Mouse (Mus musculus) limb, embryonic 14.5 days (tissue): ENCODE measurements at regions not wholly inside any gene's neighbourhood (a gene's known extent, or its start where the extent isn't known, plus 50 kb on each side); places are given as distances from the start of the nearest gene placed in this dataset.

Experiments
- ATAC-seq: fragments of 200-750 bp; cut with Nextera tagmentation; 2 replicates; pipeline ENCODE4 v1.8.0; 2017; ENCODE audit warnings: low read depth, moderate number of reproducible peaks, moderate TSS enrichment; ENCODE audit not compliant: low FRiP score
- DNase-seq: peaks from one replicate; pipeline ENCODE4 v3.0.0-alpha.2; 2015; ENCODE audit warnings: low spot score
- H3K27ac ChIP-seq: fragments of 300-500 bp; sonication (generic); replicated peaks from 2 replicates; pipeline ENCODE4 v1.5.1; 2014; ENCODE audit warnings: low read depth, mild to moderate bottlenecking, low read length, moderate library complexity, mixed read lengths
- H3K27me3 ChIP-seq: fragments of 300-500 bp; sonication (generic); 2 replicates; pipeline ENCODE4 v1.6.1; 2014; ENCODE audit warnings: low read length, mixed read lengths; ENCODE audit not compliant: control insufficient read depth, insufficient read depth
- H3K36me3 ChIP-seq: fragments of 300-500 bp; sonication (generic); 2 replicates; pipeline ENCODE4 v1.6.1; 2014; ENCODE audit warnings: mild to moderate bottlenecking, low read length, moderate library complexity, mixed read lengths; ENCODE audit not compliant: control insufficient read depth, insufficient read depth
- H3K4me1 ChIP-seq: fragments of 300-500 bp; sonication (generic); 2 replicates; pipeline ENCODE4 v1.6.1; 2014; ENCODE audit warnings: antibody characterized with exemption, low read length, mixed read lengths; ENCODE audit not compliant: control insufficient read depth, insufficient read depth
- H3K4me2 ChIP-seq: fragments of 300-500 bp; sonication (generic); replicated peaks from 2 replicates; pipeline ENCODE4 v1.6.1; 2014; ENCODE audit warnings: low read depth, mild to moderate bottlenecking, low read length, moderate library complexity; ENCODE audit not compliant: severe bottlenecking
- H3K4me3 ChIP-seq: fragments of 300-500 bp; sonication (generic); replicated peaks from 2 replicates; pipeline ENCODE4 v1.5.1; 2014; ENCODE audit warnings: low read length
- H3K9ac ChIP-seq: fragments of 300-500 bp; sonication (generic); 2 replicates; pipeline ENCODE4 v1.6.1; 2014; ENCODE audit warnings: mild to moderate bottlenecking, low read depth, low read length, moderate library complexity; ENCODE audit not compliant: severe bottlenecking
- H3K9me3 ChIP-seq: fragments of 300-500 bp; sonication (generic); 2 replicates; pipeline ENCODE4 v1.6.1; 2016; ENCODE audit warnings: low read length; ENCODE audit not compliant: control insufficient read depth
- POLR2A ChIP-seq: fragments of 200-500 bp; IDR thresholded peaks from 2 replicates; pipeline ENCODE4 v1.8.0; 2012; ENCODE audit warnings: inconsistent platforms, mild to moderate bottlenecking, moderate library complexity, borderline replicate concordance; ENCODE audit not compliant: insufficient read depth, insufficient read length; ENCODE audit errors: extremely low read depth
- WGBS: fragments of 180-500 bp; shearing (Covaris S2); extraction: QIAGEN DNeasy Blood & Tissue Kit; methylation state at CpG from one replicate; pipeline ENCODE4 v1.1.7; 2014; 5-methylcytosine and 5-hydroxymethylcytosine counted together

GRCm38 (mm10) chr2:143207191-143207590, 128.9 kb downstream of the Otor start:
- Histone ChIP-seq H3K9ac (no peak overlapping the region), H3K36me3 (no peaks in the 10 kb centered on the region), H3K4me1 (no peaks in the 10 kb centered on the region), H3K4me2 (no peak overlapping the region), H3K9me3 (no peaks in the 10 kb centered on the region), H3K27ac (no peak overlapping the region), H3K27me3 (no peaks in the 10 kb centered on the region), H3K4me3 (no peak overlapping the region)
- TF ChIP-seq POLR2A: no peak
- peak; percentile 85 for DNase-seq
- 35% methylated on average over 5 of the region's 5 CpGs for WGBS
- no peak for ATAC-seq

GRCm38 (mm10) chr2:143217251-143217650, 139.0 kb downstream of the Otor start:
- H3K27me3 ChIP-seq: no peaks in the 10 kb centered on the region
- H3K4me3 ChIP-seq: no peak overlapping the region
- H3K36me3 ChIP-seq: no peaks in the 10 kb centered on the region
- TF ChIP-seq POLR2A: no peak
- H3K4me1 ChIP-seq: no peaks in the 10 kb centered on the region
- no peaks in the 10 kb centered on the region for H3K9me3 ChIP-seq
- no peak for ATAC-seq
- WGBS: 87% methylated on average over 5 of the region's 5 CpGs
- no peak overlapping the region for H3K27ac ChIP-seq
- no peak overlapping the region for H3K9ac ChIP-seq
- H3K4me2 ChIP-seq: no peak overlapping the region
- no peak for DNase-seq

- peak; percentile 25 for DNase-seq
- H3K9ac ChIP-seq: no peak overlapping the region
Observed at GRCm38 (mm10) chr2:143217760-143218358, 139.6 kb downstream of the Otor start.

GRCm38 (mm10) chr2:143222326-143222725, 144.1 kb downstream of the Otor start:
- Histone ChIP-seq H3K4me2 (no peak overlapping the region), H3K9me3 (no peaks in the 10 kb centered on the region), H3K4me3 (no peak overlapping the region), H3K27me3 (no peaks in the 10 kb centered on the region), H3K36me3 (no peaks in the 10 kb centered on the region), H3K4me1 (no peaks in the 10 kb centered on the region), H3K9ac (no peak overlapping the region), H3K27ac (no peak overlapping the region)
- TF ChIP-seq POLR2A: no peak
- no peak for DNase-seq
- 33% methylated on average over 1 of the region's 1 CpGs for WGBS
- ATAC-seq: no peak

More at GRCm38 (mm10) chr2:143217760-143218358, 139.6 kb downstream of the Otor start:
- ATAC-seq: no peak
- 66% methylated on average over 5 of the region's 5 CpGs for WGBS
- TF ChIP-seq POLR2A: no peak
- Histone ChIP-seq H3K27ac (no peak overlapping the region), H3K4me1 (no peaks in the 10 kb centered on the region), H3K9me3 (no peaks in the 10 kb centered on the region), H3K36me3 (no peaks in the 10 kb centered on the region), H3K27me3 (no peaks in the 10 kb centered on the region), H3K4me3 (no peak overlapping the region), H3K4me2 (no peak overlapping the region)

- H3K4me2 ChIP-seq: no peak overlapping the region
- H3K4me1 ChIP-seq: no peaks in the 10 kb centered on the region
- H3K27ac ChIP-seq: no peak overlapping the region
- ATAC-seq (no peak), DNase-seq (no peak)
- no peaks in the 10 kb centered on the region for H3K9me3 ChIP-seq
- WGBS: 59% methylated on average over 4 of the region's 4 CpGs
- no peak overlapping the region for H3K9ac ChIP-seq
- no peak overlapping the region for H3K4me3 ChIP-seq
- TF ChIP-seq POLR2A: no peak
- H3K27me3 ChIP-seq: no peaks in the 10 kb centered on the region
- H3K36me3 ChIP-seq: no peaks in the 10 kb centered on the region
Observed at GRCm38 (mm10) chr2:143224410-143225130, 146.3 kb downstream of the Otor start.
